Mouse (Mus musculus) cerebellum, adult 2 months (tissue): ENCODE measurements at regions not wholly inside any gene's neighbourhood (a gene's known extent, or its start where the extent isn't known, plus 50 kb on each side); places are given as distances from the start of the nearest gene placed in this dataset.

Experiments
- DNase-seq, 2 experiments: peaks; one replicate each; pipeline ENCODE4 v3.0.0; 2021
- H3K27ac ChIP-seq: fragments of 200-500 bp; 2 replicates; pipeline ENCODE4 v1.5.1; 2012; ENCODE audit warnings: low read length, control low read depth, inconsistent platforms; ENCODE audit not compliant: insufficient read depth
- H3K27me3 ChIP-seq: fragments of 200-500 bp; 2 replicates; pipeline ENCODE4 v1.6.1; 2012; ENCODE audit warnings: inconsistent platforms, mild to moderate bottlenecking, low read length, moderate library complexity; ENCODE audit not compliant: control insufficient read depth, insufficient read depth
- H3K4me1 ChIP-seq: fragments of 200-500 bp; 2 replicates; pipeline ENCODE4 v1.6.1; 2011; ENCODE audit warnings: low read length; ENCODE audit not compliant: control insufficient read depth, insufficient read depth
- H3K4me3 ChIP-seq: fragments of 200-500 bp; replicated peaks from 2 replicates; pipeline ENCODE3; 2011; ENCODE audit warnings: mild to moderate bottlenecking, low read depth, low read length, control low read depth; ENCODE audit not compliant: insufficient read depth
- CTCF ChIP-seq: fragments of 200-500 bp; IDR thresholded peaks from 2 replicates; pipeline ENCODE4 v1.5.1; 2011; ENCODE audit warnings: low read depth, mild to moderate bottlenecking, control low read depth, low read length, moderate library complexity, borderline replicate concordance; ENCODE audit not compliant: insufficient read depth
- POLR2A ChIP-seq: fragments of 200-500 bp; IDR thresholded peaks from 2 replicates; pipeline ENCODE4 v1.6.1; 2011; ENCODE audit warnings: low read length, control low read depth, borderline replicate concordance; ENCODE audit not compliant: insufficient read depth
- WGBS: fragments of 180-500 bp; shearing (Covaris S2); methylation state at CpG from one replicate; pipeline ENCODE4 v1.1.7; 2018; 5-methylcytosine and 5-hydroxymethylcytosine counted together

DNA sequence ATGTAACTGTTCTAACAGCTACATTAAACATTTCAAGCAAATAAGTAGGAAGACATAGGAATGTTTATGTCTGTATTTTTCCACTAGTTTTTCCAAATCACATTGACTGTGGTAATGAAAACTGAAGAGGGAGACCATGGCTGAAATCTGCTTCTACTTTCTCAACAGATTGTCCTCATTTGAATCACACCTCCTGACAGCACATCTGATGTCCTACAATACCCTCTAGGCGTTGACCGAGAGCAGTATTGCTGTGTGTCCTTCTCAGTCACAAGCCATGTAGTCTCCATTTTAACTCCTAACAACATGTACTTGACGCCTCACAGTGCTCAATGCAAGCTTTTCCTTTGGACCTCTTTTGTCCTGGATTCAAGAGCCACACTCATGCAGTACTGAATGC lies 279.5 kb upstream of the Nmur2 start:
- no peak overlapping the region for H3K4me3 ChIP-seq
- TF ChIP-seq POLR2A: no peak
- TF ChIP-seq CTCF: no peak
- no peak overlapping the region for H3K27ac ChIP-seq
- H3K27me3 ChIP-seq: no peaks in the 10 kb centered on the region
- H3K4me1 ChIP-seq: no peaks in the 10 kb centered on the region
- WGBS: 87% methylated on average over 3 of the region's 3 CpGs
- no peak for DNase-seq

DNA sequence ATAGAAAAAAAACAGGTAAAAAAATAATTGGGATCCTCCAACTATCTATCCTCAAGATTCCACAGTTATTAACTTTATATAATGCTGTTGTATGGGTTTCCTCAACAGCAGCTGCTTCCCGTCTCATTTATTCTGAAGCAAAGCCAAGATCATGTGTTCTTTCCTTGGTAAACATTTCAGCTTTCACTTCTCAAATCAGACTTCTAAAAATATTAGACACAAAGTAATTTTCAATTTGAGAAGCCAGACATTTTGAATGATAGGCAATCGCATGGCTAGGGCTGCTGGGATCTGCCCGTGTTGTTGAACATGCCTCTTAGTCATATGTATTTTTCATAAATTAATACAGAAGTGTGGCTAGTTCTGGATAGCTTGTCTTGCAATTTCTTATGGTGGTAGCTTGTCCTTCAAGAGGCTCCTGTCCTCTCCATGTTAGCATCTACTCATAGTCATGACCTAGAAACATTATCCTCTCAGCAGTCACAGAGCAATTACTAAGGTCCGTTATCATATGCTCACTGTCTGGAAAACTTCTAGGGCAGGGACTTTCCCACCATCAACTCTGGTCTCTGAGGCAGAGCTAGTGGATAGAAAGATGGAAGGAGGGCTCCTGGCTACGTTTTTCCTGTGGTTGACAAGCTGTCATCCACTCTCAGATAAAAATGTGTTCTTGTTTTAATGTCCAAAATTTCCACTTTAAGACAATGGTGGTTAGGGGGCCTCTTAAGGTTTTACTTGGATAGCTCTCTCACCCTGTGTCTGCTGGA lies 274.6 kb upstream of the Nmur2 start:
- no peak for TF ChIP-seq CTCF
- no peak for TF ChIP-seq POLR2A
- no peak overlapping the region for H3K4me3 ChIP-seq
- no peak for DNase-seq
- no peaks in the 10 kb centered on the region for H3K4me1 ChIP-seq
- no peaks in the 10 kb centered on the region for H3K27me3 ChIP-seq
- 76% methylated on average over 5 of the region's 5 CpGs for WGBS
- H3K27ac ChIP-seq: no peak overlapping the region

DNA sequence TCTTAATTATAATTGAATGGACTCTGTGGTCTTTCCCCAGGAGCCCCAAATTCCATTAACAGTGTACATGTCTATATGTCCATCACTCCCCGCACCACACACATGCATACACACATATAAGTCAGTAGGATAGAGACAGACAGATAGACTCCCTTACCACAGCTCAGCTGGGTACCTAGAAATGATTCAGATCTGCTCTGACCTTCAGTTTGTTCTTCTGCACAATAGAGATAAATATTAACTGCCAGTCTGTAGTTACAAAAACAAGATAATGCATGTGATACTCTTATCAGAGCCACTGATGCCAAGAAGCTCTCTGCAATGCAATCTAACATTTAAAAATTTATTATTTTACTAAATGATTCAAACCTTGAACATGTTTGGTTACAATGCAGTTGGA lies 268.7 kb upstream of the Nmur2 start:
- TF ChIP-seq POLR2A: no peak
- no peak for TF ChIP-seq CTCF
- 93% methylated on average over 1 of the region's 1 CpGs for WGBS
- no peak for DNase-seq

DNA sequence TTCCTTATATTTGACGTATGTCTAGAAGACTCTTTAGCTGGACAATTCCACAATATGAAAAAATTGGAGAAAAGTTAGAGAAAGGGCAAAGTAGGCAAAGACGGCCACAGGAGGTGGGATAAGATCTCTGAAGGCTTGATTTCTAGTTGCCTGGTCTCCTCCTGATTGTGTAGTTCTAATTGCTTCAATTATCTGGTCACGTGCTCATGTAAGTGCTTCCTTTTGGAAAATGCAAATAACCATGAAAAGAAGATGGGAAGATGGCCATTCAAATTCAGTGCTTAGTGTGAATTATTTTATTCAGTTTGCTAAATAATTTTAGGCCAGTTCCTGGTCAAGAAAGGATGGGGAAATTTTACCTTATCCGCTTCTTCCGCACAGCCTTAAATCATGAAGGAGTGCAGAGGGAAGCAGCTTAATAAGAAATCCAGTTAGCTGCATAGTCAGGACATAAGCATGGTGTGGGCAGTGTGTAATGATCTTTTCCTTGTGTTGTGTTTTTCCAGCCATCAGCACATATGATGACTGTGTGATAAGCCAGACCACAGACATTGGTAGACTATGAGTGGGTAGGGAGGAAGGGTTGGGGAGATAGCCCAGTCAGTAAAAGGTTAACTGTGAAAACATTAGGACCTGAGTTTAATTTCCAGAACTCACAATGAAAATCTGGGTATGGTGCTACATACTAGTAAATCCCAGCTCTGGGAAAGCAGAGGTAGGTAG lies 267.7 kb upstream of the Nmur2 start:
- TF ChIP-seq POLR2A (no peak), CTCF (no peak)
- DNase-seq: no peak
- no peak overlapping the region for H3K27ac ChIP-seq
- 87% methylated on average over 5 of the region's 5 CpGs for WGBS
- H3K4me1 ChIP-seq: no peaks in the 10 kb centered on the region
- H3K4me3 ChIP-seq: no peak overlapping the region
- no peaks in the 10 kb centered on the region for H3K27me3 ChIP-seq

More for the DNA sequence above, 268.7 kb upstream of the Nmur2 start:
- Histone ChIP-seq H3K4me1 (no peaks in the 10 kb centered on the region), H3K27me3 (no peaks in the 10 kb centered on the region), H3K4me3 (no peak overlapping the region), H3K27ac (no peak overlapping the region)

DNA sequence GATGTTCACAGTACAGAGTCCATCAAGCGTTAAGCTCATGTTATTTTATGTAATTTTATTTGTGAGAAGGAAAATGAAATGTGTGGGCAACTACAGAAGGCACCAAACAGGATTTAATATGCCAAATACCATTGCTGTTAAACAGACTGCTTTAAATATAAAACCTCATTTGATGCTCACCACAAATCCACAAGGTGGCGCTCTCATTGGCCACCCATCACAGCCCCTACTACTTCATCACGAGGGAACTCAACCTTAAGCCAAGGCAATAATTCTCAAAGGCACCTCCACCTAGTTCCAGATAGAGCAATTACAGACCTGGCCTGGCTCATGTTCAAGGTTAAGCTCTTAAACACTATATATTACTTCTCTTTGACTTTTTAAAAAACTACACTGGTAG lies 266.2 kb upstream of the Nmur2 start:
- no peak for TF ChIP-seq CTCF
- no peak for TF ChIP-seq POLR2A
- WGBS: 34% methylated on average over 3 of the region's 3 CpGs

DNA sequence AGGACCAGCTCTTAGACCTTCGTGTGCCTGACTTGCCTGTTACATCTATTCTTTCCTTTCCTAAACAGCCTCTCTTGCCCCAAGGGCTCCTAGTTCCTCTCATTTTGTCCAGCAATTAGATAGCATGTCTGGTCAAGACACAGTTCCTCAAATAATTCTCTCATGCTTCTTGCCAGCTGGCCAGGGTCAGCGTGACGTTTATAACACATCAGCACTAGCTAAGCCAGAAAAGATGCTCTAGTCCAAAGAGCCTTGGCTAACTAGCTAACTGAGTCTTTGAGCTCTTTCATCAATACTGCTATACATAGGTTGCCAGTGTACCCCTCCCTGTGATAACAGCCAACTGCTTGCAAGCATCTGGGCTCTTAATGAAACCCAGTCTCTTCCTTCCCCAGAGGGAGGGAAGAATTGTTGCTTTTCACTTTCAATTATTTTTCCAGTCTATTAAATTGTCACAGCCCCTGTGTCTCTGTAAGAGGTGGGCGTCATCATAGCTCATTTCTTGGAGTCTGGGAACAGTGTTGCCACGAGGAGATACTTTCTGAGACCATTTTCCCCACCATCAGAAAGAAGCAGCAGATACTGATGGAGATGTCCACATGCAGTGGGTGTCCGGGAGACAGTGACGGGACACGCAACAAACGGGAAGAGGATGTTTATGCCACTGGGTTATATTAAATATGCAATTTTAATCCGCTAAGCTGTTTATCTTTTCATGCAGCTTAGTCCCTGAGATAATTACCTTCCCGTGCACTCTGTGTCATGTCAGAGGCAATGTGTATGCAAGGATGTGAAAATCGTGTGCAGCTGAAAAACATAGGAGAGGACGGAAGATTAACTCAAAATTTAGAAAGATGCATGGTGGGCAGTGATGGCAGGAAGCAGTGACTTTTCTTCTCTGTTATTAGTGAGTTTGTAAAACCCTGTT lies 250.1 kb upstream of the Nmur2 start:
- DNase-seq: no peak
- no peaks in the 10 kb centered on the region for H3K27me3 ChIP-seq
- H3K4me3 ChIP-seq: no peak overlapping the region
- TF ChIP-seq POLR2A (no peak), CTCF (no peak)
- H3K4me1 ChIP-seq: no peaks in the 10 kb centered on the region
- WGBS: 60% methylated on average over 13 of the region's 13 CpGs
- no peak overlapping the region for H3K27ac ChIP-seq

More for the DNA sequence above, 266.2 kb upstream of the Nmur2 start:
- no peaks in the 10 kb centered on the region for H3K27me3 ChIP-seq
- H3K27ac ChIP-seq: no peak overlapping the region
- no peak for DNase-seq
- H3K4me1 ChIP-seq: no peaks in the 10 kb centered on the region
- H3K4me3 ChIP-seq: no peak overlapping the region

DNA sequence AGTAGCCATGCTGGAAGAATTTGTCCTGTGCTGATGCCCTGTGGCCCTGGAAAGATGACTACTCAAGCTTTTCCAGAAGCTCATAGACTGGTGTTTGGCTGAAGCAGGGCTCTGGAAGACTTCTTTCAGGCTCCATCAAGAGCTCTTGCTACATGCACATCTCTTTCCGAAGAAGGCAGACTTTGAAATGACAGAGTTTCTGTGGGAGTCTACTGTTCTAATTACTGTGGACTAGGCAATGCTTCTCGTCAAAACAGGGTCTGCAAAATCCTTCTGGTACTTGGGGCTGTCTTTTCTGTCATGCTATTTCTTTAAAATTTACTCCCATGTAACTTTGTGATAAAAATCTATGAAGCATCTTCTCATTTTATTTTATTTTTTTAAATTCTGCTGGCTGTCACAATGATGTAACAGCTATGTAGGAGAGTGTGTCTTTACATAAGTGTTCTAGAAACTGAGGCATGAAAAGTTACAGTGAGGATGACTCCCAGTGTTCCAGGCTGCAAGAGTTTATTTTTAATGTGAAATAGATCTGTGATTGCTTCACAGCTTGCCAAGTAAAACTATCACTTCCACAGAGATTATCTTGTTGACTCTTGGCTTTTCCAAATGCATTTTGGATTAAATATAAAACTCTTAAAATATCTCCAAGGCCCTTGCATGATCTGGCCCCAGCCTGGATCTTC lies 244.9 kb upstream of the Nmur2 start:
- Histone ChIP-seq H3K4me3 (no peak overlapping the region), H3K27me3 (no peaks in the 10 kb centered on the region), H3K4me1 (no peaks in the 10 kb centered on the region), H3K27ac (no peak overlapping the region)
- DNase-seq: no peak
- no peak for TF ChIP-seq POLR2A
- TF ChIP-seq CTCF: no peak
- 87% methylated on average over 2 of the region's 2 CpGs for WGBS
